Mouse (Mus musculus) spleen, adult 2 months (tissue): ENCODE data around the gene Meis2.

Experiments
- CTCF ChIP-seq: fragments of 200-500 bp; IDR thresholded peaks from 2 replicates; pipeline ENCODE4 v1.5.1; 2011; ENCODE audit warnings: mild to moderate bottlenecking, inconsistent platforms; ENCODE audit not compliant: insufficient read depth, insufficient read length, insufficient replicate concordance; ENCODE audit errors: extremely low read depth
- POLR2A ChIP-seq: fragments of 200-500 bp; IDR thresholded peaks from 2 replicates; pipeline ENCODE4 v1.6.1; 2011; ENCODE audit warnings: low read depth, low read length, inconsistent platforms

DNA sequence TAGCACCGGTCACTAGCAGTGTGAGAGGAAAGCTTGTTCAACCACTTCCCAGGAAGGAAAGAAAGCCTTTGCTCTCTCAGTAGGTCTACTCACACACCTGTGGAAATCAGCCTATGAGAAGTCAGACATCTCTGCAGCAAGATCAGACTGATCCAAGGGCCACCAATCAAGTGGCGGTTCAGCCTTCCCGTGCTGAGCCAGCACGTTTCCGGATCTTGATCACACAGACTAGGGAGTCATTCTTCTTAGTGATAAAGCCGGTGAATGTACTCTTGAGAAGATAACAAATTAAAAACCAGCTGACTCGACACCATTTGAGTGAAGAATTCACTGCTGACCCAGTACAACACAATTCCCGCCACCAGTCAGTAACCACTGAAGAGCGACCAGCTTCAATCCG, 50.1 kb downstream of the Meis2 start:
- TF ChIP-seq POLR2A: no peak
- TF ChIP-seq CTCF: no peak
